Mouse (Mus musculus): Measurements from ENCODE around the gene Gm43951. TPM values are rescaled to one million over a fixed set of nuclear protein-coding genes. Genes with fewer than 3 reads are reported as not detected.
"Not testable (repeated sequence)": the region's sequence is repeated elsewhere in the genome, so short reads cannot be mapped to it uniquely, and the experiment has no call there.

Gene Gm43951
- polyA plus RNA-seq, 2 experiments from 2014 or later, result not detected

GRCm38 (mm10) chr11:72196506-72196905 is 10.1 kb downstream of the Gm43951 start:
- peak; percentile 94 for ATAC-seq

DNA sequence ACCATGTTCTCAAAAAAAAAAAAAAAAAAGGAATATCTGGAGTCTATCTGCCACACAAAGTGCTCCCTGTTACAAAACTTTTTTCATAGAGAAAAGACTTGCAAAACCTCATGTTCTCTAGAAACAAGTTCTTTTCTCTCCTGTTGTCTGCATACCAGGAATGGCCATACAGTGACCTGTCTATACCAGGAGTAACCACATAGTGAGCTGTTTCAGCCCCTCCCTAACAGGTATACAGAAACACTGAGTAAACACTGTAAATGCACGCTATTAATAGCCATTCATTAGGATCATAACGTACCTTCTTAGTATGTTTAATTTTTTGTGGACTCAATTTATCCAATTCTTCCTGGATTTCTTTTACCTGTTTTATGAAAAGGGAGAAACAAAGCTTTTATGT is 12.4 kb downstream of the Gm43951 start:
- no peak for ATAC-seq

- ATAC-seq, result no peak
Observed at GRCm38 (mm10) chr11:72190857-72191256, 15.8 kb downstream of the Gm43951 start.

DNA sequence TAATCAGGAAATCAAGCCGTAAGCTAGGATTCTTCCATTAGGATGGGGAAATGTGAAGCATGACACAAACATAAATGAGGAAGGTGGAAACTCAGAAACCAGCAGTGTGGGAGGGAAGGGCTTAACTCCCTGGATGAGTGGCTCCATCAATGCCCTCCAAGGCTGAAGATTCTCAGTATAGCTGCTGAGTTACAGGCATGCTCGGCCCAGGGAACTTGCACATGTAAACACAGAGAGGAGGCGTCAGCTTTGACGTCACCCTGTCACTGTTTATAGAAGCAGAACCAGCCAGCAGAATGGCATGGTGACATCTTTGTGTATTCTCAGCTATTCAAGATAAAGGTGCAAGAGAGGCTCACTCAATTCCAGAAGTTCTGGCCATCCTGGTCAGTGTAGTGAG is 22.4 kb downstream of the Gm43951 start:
- ATAC-seq, result no peak

DNA sequence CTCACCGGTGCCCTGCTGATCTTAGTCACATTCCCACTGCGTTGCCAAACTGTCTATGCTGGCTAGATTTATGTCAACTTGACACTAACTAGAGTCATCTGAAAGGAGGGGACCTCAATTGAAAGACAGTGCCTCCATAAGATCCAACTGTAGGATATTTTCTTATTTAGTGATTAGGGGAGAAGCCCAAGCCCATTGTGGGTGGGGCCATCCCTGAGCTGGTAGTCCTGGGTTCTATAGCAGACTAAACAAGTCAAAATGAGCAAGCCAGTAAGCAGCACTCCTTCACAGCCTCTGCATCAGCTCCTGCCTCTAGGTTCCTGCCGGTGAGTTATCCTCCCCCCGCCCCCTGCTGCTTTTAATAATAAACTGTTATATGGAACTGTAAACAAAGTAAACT is 25.5 kb downstream of the Gm43951 start:
- no peak for ATAC-seq

GRCm38 (mm10) chr11:72180556-72180955 is 26.1 kb downstream of the Gm43951 start:
- peak; percentile 39 for ATAC-seq

DNA sequence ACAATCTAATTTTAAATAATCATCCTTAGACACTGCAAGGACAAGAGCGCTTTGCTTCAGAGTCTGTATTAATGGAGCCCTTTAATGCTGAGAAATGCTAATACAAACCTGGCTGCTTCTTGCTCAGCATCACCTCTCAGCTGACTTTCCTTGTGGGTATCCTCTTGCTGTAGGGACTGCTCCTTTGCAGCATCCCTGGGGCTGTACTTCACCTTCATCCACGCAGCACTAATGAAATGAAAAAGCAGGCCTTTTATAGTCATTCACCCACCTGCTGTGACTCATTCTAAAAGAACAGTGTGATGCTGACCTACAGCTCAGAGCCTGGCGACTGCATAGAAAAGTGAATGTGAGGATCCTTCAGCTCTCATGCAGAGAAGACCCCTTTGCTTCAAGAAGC is 30.1 kb downstream of the Gm43951 start:
- ATAC-seq, result no peak

DNA sequence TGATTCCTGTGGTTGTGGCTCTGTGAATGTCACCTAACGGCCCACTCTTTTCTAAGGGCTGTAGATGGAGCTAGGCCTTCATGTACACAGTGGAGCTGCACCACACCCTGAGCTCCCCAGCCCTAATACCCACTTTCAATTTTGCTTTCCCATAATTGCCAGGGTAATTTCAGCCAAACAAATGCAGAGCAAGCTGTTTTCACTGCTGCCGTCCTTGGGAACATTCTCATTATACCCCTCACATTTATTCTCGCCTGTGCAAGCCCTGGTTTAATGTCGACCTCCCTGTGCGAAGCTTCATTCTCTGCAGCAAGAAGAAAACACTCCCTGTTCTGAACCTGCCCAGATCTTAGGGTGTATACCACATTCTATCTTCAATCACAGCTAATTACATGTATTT is 30.7 kb downstream of the Gm43951 start:
- no peak for ATAC-seq

- no peak for ATAC-seq
Observed at GRCm38 (mm10) chr11:72174721-72175120, 31.9 kb downstream of the Gm43951 start.

- ATAC-seq, result no peak
Observed at GRCm38 (mm10) chr11:72173506-72173905, 33.1 kb downstream of the Gm43951 start.

- not testable (repeated sequence) for ATAC-seq
Observed at GRCm38 (mm10) chr11:72171906-72172305, 34.7 kb downstream of the Gm43951 start.

- ATAC-seq, result no peak
Observed at GRCm38 (mm10) chr11:72169871-72170270, 36.8 kb downstream of the Gm43951 start.

DNA sequence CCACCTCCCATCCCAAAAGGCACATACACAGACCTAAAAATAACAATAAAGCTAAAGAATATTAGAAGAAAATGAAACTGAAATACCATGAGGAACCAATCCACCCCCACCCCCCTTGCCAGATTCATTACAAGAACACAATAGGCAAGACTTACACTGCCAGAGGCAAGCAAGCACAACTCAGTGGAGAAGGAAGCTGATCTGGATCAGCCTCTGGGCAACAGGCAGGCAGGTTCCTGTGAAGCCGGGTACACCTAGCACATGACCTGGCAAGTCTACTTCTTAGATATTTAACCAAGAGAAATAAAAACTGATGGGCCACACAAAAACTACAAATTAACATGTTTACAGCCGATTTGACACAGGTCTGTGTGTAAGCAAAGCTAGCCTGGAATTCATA is 43.4 kb downstream of the Gm43951 start:
- no peak for ATAC-seq

DNA sequence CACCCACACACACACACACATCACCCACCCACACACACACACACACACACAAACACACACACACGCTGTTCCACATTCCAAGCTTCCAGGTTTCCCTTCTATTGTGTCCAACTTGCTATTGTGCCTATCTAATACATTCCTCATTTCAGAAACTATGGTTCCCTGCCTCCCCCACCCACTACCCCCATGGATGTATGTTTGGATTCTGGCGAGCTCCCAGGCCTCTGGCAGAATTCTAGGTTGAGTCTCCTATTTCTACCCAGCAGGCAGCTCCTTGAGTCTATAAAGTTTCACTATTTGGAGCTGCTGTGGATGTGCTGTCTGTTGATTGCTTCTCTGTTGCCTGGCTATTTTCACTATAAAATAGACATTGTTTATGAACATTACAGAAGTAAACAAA is 50.0 kb downstream of the Gm43951 start:
- no peak for ATAC-seq

DNA sequence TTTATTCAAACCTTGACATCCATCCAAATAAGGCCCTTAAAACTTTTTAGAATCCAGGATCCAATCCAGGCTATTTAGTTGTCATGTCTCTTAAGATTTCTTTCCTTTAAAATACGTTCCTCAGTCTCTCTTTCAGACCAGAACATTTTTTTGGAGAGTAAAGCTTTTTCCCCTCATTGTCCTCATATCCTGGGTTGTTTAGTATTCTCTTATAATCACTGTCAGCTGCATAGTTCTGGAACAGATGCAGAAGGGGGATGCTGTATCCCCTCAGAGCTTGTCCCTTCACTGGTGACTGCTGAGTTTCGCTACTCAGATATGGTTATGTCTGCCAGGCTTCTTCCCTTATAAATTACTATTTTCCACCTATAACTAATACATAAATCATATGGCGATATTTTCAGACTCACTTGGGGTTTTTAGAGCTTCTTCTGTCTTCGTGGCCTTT is 50.6 kb downstream of the Gm43951 start:
- ATAC-seq, result no peak

DNA sequence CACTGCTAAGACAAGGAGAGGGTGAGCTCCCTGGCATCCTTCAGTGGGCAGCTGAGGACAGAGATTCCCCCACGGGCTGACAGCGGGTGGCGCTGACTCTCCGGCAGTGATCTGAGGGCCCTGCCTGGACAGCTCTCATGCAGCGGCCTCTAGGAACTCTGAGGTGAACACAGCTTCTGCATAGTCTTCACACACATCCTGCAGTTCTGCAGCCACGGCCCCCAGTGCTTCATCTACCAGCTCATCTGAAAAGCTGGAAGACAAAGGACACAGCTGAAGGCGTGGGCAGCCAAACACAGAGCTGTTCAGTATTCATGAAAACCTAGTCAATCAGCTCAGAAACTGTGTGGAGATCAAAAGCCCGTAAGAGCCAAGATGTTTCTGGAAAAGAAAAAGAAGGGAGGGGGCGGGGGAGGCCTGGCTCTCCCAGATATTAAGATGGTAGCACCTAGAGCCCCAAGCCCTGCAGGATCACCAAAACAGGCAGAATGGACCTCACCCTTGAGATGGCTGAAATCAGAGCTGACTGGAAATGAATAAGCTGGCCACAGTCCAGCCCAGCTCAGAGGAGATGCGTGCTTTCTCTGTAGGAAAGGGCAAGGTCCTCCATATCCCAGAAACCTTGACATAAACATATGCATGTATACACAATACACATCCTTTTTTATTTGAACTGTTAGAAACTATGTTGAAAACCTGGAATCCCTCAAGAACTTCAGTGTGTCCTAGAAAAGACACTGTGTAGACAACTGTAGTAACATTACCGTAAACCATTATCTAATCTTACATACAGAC is 51.3 kb downstream of the Gm43951 start:
- ATAC-seq, result no peak

Other genes with a start within 250 kb of the Gm43951 start
- not detected for gene Aipl1, start 169.3 kb downstream of the Gm43951 start, polyA plus RNA-seq (2017; shearing (Covaris generic))
- gene Pimreg, start 164.8 kb downstream of the Gm43951 start, polyA plus RNA-seq (2017; shearing (Covaris generic)), result 1 to 10 TPM; 1.8 to 5.1 TPM
- gene Pitpnm3, start 71.1 kb downstream of the Gm43951 start, polyA plus RNA-seq (2017; shearing (Covaris generic)), result under 1 TPM in 1 of 2 experiments, not detected in 1; 0.11 TPM
- gene 4933427D14Rik, start 619 bp upstream of the Gm43951 start, polyA plus RNA-seq (2017; shearing (Covaris generic)), result 10 to 100 TPM; 19.2 to 24.4 TPM
- gene Txndc17, start 707 bp upstream of the Gm43951 start, polyA plus RNA-seq (2017; shearing (Covaris generic)), result 10 to 100 TPM; 86.0 to 99.9 TPM
- gene Med31, start 8.8 kb upstream of the Gm43951 start, polyA plus RNA-seq (2017; shearing (Covaris generic)), result 10 to 100 TPM; 17.9 to 19.9 TPM
- gene Slc13a5, start 60.4 kb upstream of the Gm43951 start, polyA plus RNA-seq (2017; shearing (Covaris generic)), result not detected
- gene Xaf1, start 94.8 kb upstream of the Gm43951 start, polyA plus RNA-seq (2017; shearing (Covaris generic)), result 100 to 1,000 TPM in 1 of 2 experiments, 10 to 100 TPM in 1; 97.3 to 116 TPM
- under 1 TPM in 1 of 2 experiments, not detected in 1; 0.96 TPM for gene Fbxo39, start 107.6 kb upstream of the Gm43951 start, polyA plus RNA-seq (2017; shearing (Covaris generic))
- not detected for gene Tekt1, start 155.6 kb upstream of the Gm43951 start, polyA plus RNA-seq (2017; shearing (Covaris generic))
- under 1 TPM in 1 of 2 experiments, not detected in 1; 0.23 TPM for gene Smtnl2, start 204.9 kb upstream of the Gm43951 start, polyA plus RNA-seq (2017; shearing (Covaris generic))
- not detected for gene Ggt6, start 228.7 kb upstream of the Gm43951 start, polyA plus RNA-seq (2017; shearing (Covaris generic))
- 100 to 1,000 TPM in 1 of 2 experiments, 10 to 100 TPM in 1; 73.7 to 102 TPM for gene Mybbp1a, start 234.5 kb upstream of the Gm43951 start, polyA plus RNA-seq (2017; shearing (Covaris generic))